Comparison of ENCODE assay signal across 8 mouse cellular contexts in the genomic region with DNA sequence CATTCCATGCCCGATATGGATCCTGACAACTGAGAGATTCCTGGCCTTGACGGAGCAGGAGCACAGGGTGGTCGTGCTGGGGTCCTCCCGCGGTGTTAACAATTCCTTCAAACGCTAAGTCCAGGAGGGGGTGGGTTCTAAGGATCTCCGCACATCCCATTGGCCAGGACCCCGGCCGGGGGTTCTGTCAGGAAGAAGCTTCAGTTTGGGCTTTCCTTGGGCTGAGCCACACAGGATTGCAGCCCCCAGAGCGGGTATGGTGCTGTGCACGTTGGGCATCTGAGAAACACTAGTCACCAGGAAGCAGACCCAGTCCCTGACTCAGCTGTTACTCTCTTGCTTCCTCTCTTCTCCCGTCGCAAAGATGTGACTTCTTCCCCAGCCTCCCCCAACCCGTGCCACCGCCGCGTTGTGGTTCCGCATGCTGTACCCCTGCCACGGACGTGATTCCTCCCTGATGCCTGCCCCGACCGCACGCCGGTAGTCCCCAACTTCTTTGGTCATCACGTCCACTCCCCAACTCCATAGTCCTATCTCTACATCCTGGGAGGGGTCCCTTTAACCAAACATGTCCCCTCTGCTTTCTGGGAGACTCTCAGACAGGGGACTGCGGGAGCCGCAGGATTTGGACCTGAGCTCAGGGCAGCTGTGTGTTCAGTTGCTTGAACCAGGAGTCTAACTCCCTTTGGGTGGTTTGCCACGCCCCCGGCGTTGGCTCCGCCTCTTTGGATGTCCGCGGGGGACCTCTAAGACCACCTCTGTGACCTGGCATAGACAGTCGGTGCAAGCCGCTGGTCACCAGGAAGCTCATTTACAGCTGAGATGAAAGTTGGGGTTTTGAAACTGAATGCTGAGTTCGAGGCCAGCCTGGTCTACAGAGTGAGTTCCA. TPM values are rescaled to one million over a fixed set of nuclear protein-coding genes. Genes with fewer than 3 reads are reported as not detected.
DNase-seq lines count a peak whose midpoint lies in the region; ATAC-seq and TF ChIP-seq lines count a peak whose summit lies in the region.

No protein-coding gene starts in this region.

- H3K9me3 ChIP-seq in forebrain, embryonic 10.5 days: no peaks in the 10 kb centered on the region
- no peaks in the 10 kb centered on the region for H3K9me3 ChIP-seq in intestine, postnatal 0 days (ENCODE audit: control insufficient read depth)
- H3K9me3 ChIP-seq in midbrain, embryonic 15.5 days: no peaks in the 10 kb centered on the region

- H3K27me3 ChIP-seq in forebrain, embryonic 10.5 days (ENCODE audit: poor library complexity, severe bottlenecking): peaks cover 68% of the 10 kb centered on the region
- H3K27me3 ChIP-seq in intestine, postnatal 0 days (replicated peaks; ENCODE audit: control insufficient read depth, insufficient read depth, low read length): peaks cover 24% of the 10 kb centered on the region
- 0 out of 2 replicates have a peak, but pooled peaks cover 3% of the 10 kb centered on the region for H3K27me3 ChIP-seq in midbrain, embryonic 15.5 days (replicated peaks)

- H3K27ac ChIP-seq in forebrain, embryonic 10.5 days: no peak overlapping the region
- no peak overlapping the region for H3K27ac ChIP-seq in intestine, postnatal 0 days (ENCODE audit: low read depth, low read length)
- 0 out of 2 replicates have a peak overlapping the region, but pooled peaks have one; percentile 34 for H3K27ac ChIP-seq in midbrain, embryonic 15.5 days

- peak overlapping the region; percentile 57 for H3K4me3 ChIP-seq in forebrain, embryonic 10.5 days
- H3K4me3 ChIP-seq in intestine, postnatal 0 days (ENCODE audit: low read depth, low read length): peak overlapping the region; percentile 13; the same call in 1 of the 2 replicates
- H3K4me3 ChIP-seq in midbrain, embryonic 15.5 days: peak overlapping the region; percentile 41

- peak; percentile 42 for ATAC-seq in activated CD4-positive, CD25-positive, alpha-beta regulatory T cell, adult 4 months
- ATAC-seq in intestine, postnatal 0 days: no peak
- ATAC-seq in midbrain, embryonic 15.5 days (replicated peaks): peak; percentile 3; the same call in 1 of the 2 replicates
- no peak for ATAC-seq in megakaryocyte-erythroid progenitor cell, adult 5-6 weeks (replicated peaks; ENCODE audit: low FRiP score, low TSS enrichment, poor library complexity, severe bottlenecking)

- peak overlapping the region; percentile 47 for H3K4me2 ChIP-seq in intestine, postnatal 0 days (replicated peaks; ENCODE audit: low read depth)
- H3K4me2 ChIP-seq in midbrain, embryonic 15.5 days: peak overlapping the region; percentile 81

- H3K9ac ChIP-seq in intestine, postnatal 0 days (ENCODE audit: low read depth, low read length): no peak overlapping the region
- peak overlapping the region; percentile 23; the same call in 1 of the 2 replicates for H3K9ac ChIP-seq in midbrain, embryonic 15.5 days

- TF ChIP-seq CTCF in intestine, postnatal 0 days (IDR thresholded peaks at IDR 0.05; ENCODE audit: low read depth): no peak

- 4% methylated on average over 36 of the region's 36 CpGs for WGBS in forebrain, embryonic 10.5 days
- WGBS in intestine, postnatal 0 days: 9% methylated on average over 36 of the region's 36 CpGs
- WGBS in midbrain, embryonic 15.5 days: 3% methylated on average over 36 of the region's 36 CpGs

- no peaks in the 10 kb centered on the region for H3K36me3 ChIP-seq in forebrain, embryonic 10.5 days (replicated peaks)
- H3K36me3 ChIP-seq in intestine, postnatal 0 days (ENCODE audit: control insufficient read depth, insufficient read depth): no peaks in the 10 kb centered on the region
- H3K36me3 ChIP-seq in midbrain, embryonic 15.5 days (replicated peaks): no peaks in the 10 kb centered on the region

- peaks cover 48% of the 10 kb centered on the region for H3K4me1 ChIP-seq in forebrain, embryonic 10.5 days
- H3K4me1 ChIP-seq in intestine, postnatal 0 days (replicated peaks; ENCODE audit: control insufficient read depth, insufficient read depth, low read length): 0 out of 2 replicates have a peak, but pooled peaks cover 4% of the 10 kb centered on the region
- H3K4me1 ChIP-seq in midbrain, embryonic 15.5 days: peaks cover 34% of the 10 kb centered on the region

- peak; percentile 26 for DNase-seq in kidney, postnatal 10 days
- DNase-seq in kidney, postnatal 14 days: no peak
- DNase-seq in forebrain, embryonic 10.5 days (ENCODE audit: extremely low spot score, low spot score): peak; percentile 49
- no peak for DNase-seq in gastrocnemius, adult 8-10 months (ENCODE audit: low spot score in 2 of 2)

RNA-seq across cellular contexts. Expression of a gene that starts 1.7 kb away (rescaled TPM):
- under 1 TPM; 0.44 to 0.64 TPM for polyA plus RNA-seq in activated CD4-positive, CD25-positive, alpha-beta regulatory T cell, adult 4 months (2017; shearing (Covaris generic))
- 1.0 and 1.4 TPM in 2 replicates for polyA plus RNA-seq in forebrain, embryonic 10.5 days (2016; fragmentation: Nextera tagmentation; extraction: Ambion mirVana)
- polyA plus RNA-seq in intestine, postnatal 0 days (2015; fragmentation: Nextera tagmentation; extraction: Ambion mirVana): 0.39 and 0.54 TPM in 2 replicates
- polyA plus RNA-seq in midbrain, embryonic 15.5 days (2015; fragmentation: Nextera tagmentation; extraction: Ambion mirVana): 2.8 and 3.4 TPM in 2 replicates
- not detected in 2 replicates for total RNA-seq in megakaryocyte-erythroid progenitor cell, adult 5-6 weeks (2014; fragmentation: Nextera tagmentation)
- not detected in 2 replicates for total RNA-seq in megakaryocyte-erythroid progenitor cell, adult 5-6 weeks (2017)
- total RNA-seq in gastrocnemius, adult 8-10 months (2022): 1 to 10 TPM in 1 of 4 experiments, under 1 TPM in 3; 0.10 to 1.2 (median 0.16) TPM

RNA-seq across cellular contexts. Expression of a gene that starts 13.0 kb away (rescaled TPM):
- 1 to 10 TPM; 5.5 to 7.3 TPM for polyA plus RNA-seq in activated CD4-positive, CD25-positive, alpha-beta regulatory T cell, adult 4 months (2017; shearing (Covaris generic))
- 88.1 and 91.8 TPM in 2 replicates for polyA plus RNA-seq in forebrain, embryonic 10.5 days (2016; fragmentation: Nextera tagmentation; extraction: Ambion mirVana)
- 203 and 214 TPM in 2 replicates for polyA plus RNA-seq in intestine, postnatal 0 days (2015; fragmentation: Nextera tagmentation; extraction: Ambion mirVana)
- 115 and 121 TPM in 2 replicates for polyA plus RNA-seq in midbrain, embryonic 15.5 days (2015; fragmentation: Nextera tagmentation; extraction: Ambion mirVana)
- total RNA-seq in megakaryocyte-erythroid progenitor cell, adult 5-6 weeks (2014; fragmentation: Nextera tagmentation): 35.2 and 39.0 TPM in 2 replicates
- total RNA-seq in megakaryocyte-erythroid progenitor cell, adult 5-6 weeks (2017): 8.3 and 14.3 TPM in 2 replicates
- 10 to 100 TPM; 50.1 to 56.6 (median 51.4) TPM for total RNA-seq in gastrocnemius, adult 8-10 months (2022)

RNA-seq across cellular contexts. Expression of a gene that starts 13.0 kb away (rescaled TPM):
- polyA plus RNA-seq in activated CD4-positive, CD25-positive, alpha-beta regulatory T cell, adult 4 months (2017; shearing (Covaris generic)): 10 to 100 TPM; 32.3 to 38.7 TPM
- 143 and 146 TPM in 2 replicates for polyA plus RNA-seq in forebrain, embryonic 10.5 days (2016; fragmentation: Nextera tagmentation; extraction: Ambion mirVana)
- 24.7 and 28.4 TPM in 2 replicates for polyA plus RNA-seq in intestine, postnatal 0 days (2015; fragmentation: Nextera tagmentation; extraction: Ambion mirVana)
- 98.1 and 98.9 TPM in 2 replicates for polyA plus RNA-seq in midbrain, embryonic 15.5 days (2015; fragmentation: Nextera tagmentation; extraction: Ambion mirVana)
- total RNA-seq in megakaryocyte-erythroid progenitor cell, adult 5-6 weeks (2014; fragmentation: Nextera tagmentation): 47.7 and 57.6 TPM in 2 replicates
- 56.6 and 59.0 TPM in 2 replicates for total RNA-seq in megakaryocyte-erythroid progenitor cell, adult 5-6 weeks (2017)
- 10 to 100 TPM in 3 of 4 experiments, 1 to 10 TPM in 1; 9.6 to 13.5 (median 10.3) TPM for total RNA-seq in gastrocnemius, adult 8-10 months (2022)

RNA-seq across cellular contexts. Expression of a gene that starts 56.7 kb away (rescaled TPM):
- polyA plus RNA-seq in activated CD4-positive, CD25-positive, alpha-beta regulatory T cell, adult 4 months (2017; shearing (Covaris generic)): not detected
- 0.17 TPM in 1 of 2 replicates, not detected in the other for polyA plus RNA-seq in forebrain, embryonic 10.5 days (2016; fragmentation: Nextera tagmentation; extraction: Ambion mirVana)
- polyA plus RNA-seq in intestine, postnatal 0 days (2015; fragmentation: Nextera tagmentation; extraction: Ambion mirVana): 568 and 663 TPM in 2 replicates
- polyA plus RNA-seq in midbrain, embryonic 15.5 days (2015; fragmentation: Nextera tagmentation; extraction: Ambion mirVana): 0.12 and 0.33 TPM in 2 replicates
- total RNA-seq in megakaryocyte-erythroid progenitor cell, adult 5-6 weeks (2014; fragmentation: Nextera tagmentation): not detected in 2 replicates
- total RNA-seq in megakaryocyte-erythroid progenitor cell, adult 5-6 weeks (2017): not detected in 2 replicates
- not detected for total RNA-seq in gastrocnemius, adult 8-10 months (2022)

Comparison
In these comparisons a context has a peak if more than half of its experiments do, and no peak if none do; other contexts are left out.
1. DNase-seq: peak in kidney, postnatal 10 days (single experiment) and forebrain, embryonic 10.5 days (single experiment); none in kidney, postnatal 14 days (single experiment) and gastrocnemius, adult 8-10 months (0 of 2).
2. ATAC-seq: peak in activated CD4-positive, CD25-positive, alpha-beta regulatory T cell, adult 4 months (single experiment) and midbrain, embryonic 15.5 days (single experiment); none in intestine, postnatal 0 days (single experiment) and megakaryocyte-erythroid progenitor cell, adult 5-6 weeks (single experiment).
3. RNA of a gene that starts 13.0 kb away (polyA plus RNA-seq): 203 to 214 TPM in intestine, postnatal 0 days, 115 to 121 TPM in midbrain, embryonic 15.5 days and 88.1 to 91.8 TPM in forebrain, embryonic 10.5 days; 5.5 to 7.3 TPM in activated CD4-positive, CD25-positive, alpha-beta regulatory T cell, adult 4 months; every median in the first group is over 10 times any median in the second.
4. Peak in every context shown above with its lines, with median percentiles within 50 percentile points of each other: H3K4me3 ChIP-seq.